Mouse (Mus musculus): ENCODE data around the gene Chac2.
"Not testable (repeated sequence)": the region's sequence is repeated elsewhere in the genome, so short reads cannot be mapped to it uniquely, and the experiment has no call there.

Gene Chac2

GRCm38 (mm10) chr11:30985877-30986624 is at the start of gene Chac2:
Gene Chac2 (minus strand): TSS chr11:30986350.
- peak; percentile 93 for DNase-seq

- DNase-seq = no peak
Measured at GRCm38 (mm10) chr11:31034958-31035357, 48.8 kb upstream of the Chac2 start.

- DNase-seq = not testable (repeated sequence)
Measured at GRCm38 (mm10) chr11:31017466-31017865, 31.3 kb upstream of the Chac2 start.

- not testable (repeated sequence) for DNase-seq
Measured at GRCm38 (mm10) chr11:31009668-31010067, 23.5 kb upstream of the Chac2 start.

GRCm38 (mm10) chr11:31001169-31001908 is 15.2 kb upstream of the Chac2 start:
- DNase-seq = no peak

DNA sequence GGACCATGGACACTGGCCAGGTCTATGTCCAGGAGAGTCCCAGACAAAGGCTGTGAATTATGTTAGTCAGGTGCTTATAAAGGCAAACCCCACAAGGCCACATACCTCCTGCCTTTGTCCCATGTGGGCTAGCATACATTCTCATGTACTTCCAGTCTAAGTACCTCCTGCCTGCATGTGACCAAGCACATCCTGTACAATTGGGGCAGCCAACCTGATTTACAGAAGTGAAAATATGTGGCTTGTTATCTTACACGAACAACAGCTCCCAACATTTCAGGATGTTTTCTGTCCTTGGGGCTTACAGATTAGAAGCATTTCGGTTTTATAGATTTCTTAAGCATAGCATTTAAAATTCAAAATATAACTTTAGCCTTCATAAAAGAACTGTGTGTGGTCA is 13.9 kb upstream of the Chac2 start:
- DNase-seq = no peak

DNA sequence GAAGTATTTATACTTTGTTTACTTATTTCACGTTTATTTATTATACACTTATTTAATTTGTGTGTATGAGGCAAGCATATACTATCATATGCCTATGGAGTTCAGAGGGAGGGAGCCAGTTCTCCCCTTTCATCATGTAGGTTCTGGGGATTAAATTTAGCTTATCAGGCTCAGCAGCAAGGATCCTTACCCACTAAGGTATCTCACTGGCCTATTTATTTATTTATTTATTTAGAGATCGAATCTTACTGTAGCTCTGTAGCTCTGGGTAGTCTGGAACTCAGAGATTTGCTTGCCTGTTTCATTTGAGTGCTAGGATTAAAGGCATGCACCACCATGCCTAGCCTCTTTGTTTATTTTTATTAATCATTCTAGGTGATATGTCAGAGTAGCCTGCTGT is 12.6 kb upstream of the Chac2 start:
- DNase-seq = no peak

DNA sequence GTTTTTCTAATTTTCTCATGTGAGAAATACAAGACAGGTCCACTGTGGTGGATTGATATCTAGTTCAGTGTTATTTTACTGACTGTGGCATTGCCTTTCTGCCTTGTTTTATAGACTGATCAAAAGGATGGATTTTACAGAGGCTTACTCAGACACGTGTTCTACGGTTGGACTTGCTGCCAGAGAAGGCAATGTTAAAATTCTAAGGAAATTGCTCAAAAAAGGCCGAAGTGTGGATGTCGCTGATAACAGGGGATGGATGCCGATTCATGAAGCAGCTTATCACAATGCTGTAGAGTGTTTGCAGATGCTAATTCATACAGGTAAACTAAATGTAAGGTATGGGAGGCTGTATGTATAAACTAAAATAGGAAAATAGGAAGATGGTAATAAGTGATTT is 12.0 kb upstream of the Chac2 start:
- DNase-seq = no peak

- no peak for DNase-seq
Measured at GRCm38 (mm10) chr11:30996670-30997069, 10.5 kb upstream of the Chac2 start.

DNA sequence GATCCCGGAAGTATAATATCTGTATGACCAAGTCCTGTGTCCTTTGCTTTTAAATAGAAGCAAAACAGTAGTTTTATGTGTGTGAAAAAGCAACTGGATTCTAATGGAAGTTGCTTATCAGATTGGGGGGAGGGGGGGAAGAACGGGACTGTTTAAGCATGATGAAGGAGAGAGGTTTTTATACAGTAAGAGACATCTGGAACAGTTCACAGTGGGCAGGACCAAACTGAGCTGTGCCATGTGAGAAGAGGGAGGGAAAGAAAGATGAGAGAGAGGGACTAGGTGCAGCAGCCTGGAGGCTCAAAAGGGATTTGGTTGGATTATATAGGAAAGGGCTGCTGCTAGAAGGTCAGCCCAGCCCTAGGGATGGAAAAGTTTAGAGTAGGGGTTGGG is 471 bp upstream of the Chac2 start:
- DNase-seq = no peak

DNA sequence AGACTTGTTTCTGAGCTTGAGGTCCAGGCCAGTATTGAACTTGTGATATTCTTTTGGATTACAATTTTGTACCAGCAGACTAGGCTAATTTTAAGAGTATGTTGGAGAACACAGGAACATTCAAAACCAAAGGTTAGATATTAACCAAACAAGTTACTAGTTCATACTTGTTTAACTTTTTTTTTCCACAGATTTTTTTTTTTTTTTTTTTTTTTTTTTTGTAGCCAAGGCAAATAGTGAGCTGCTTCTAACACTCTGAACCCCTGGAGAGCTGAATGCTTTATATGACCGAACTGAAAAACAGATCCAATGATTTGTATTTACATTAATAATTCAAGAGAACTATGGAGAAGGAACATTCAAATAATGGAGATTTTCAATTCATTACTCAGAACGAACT is 913 bp downstream of the Chac2 start:
- DNase-seq = no peak

DNA sequence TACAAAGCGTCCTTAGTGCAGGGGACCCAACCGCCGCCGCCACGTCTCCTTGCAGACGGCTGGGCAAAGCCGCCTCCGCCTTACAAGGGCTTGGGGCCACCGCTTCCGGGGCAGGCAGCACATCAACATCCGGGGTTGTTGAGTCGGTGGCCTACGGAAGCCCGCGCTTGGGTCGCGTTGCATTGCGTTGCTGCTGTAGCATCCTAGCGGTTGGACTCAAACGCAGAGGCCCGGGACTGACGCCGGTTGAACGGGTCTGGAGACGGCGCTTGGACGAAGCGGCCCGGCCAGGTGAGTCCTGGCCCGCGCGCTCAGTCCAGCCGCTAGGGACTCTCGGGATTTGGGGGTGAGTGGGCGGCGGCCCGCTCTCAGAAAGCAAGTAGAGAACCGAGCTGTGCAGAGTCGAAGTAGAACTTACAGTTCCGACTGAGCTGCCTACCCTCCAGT is 31.8 kb downstream of the Chac2 start, which contains the start of gene Erlec1:
TSS of gene Erlec1 (minus strand) at position 57 of the 447 bp plus-strand sequence.
- DNase-seq = peak; percentile 91

DNA sequence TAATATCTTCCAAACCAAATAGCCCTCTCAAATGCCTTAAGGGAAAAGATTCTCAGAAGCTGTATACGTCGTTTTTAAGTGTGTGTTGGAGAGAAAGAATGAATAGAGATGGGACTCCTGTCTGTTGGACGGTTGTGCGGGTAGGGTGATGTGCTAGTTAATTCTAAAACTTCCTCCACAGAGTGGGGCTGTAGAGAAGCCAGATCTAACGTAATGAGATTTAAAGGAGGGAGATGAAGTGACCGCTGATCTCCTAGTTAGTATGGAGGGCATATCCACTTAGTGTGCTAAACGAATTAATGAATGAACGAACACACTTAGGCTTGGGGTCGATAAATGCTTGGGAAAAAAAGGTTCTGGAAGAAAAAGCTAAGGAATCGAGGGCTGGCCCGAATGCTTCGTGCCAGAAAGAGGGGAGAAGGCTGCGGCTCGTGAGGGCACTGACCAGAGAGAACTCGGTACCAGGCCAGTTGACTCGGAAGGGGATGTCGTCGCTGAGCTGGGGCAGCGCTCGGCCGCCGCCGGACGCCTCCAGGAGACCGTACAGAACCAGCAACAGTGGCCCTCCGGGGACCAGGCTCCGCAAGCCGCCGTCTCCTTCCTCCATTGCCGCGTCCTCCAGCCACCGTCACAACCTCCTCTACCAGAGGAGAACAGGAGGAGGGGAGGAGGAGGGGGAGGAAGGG is 32.5 kb downstream of the Chac2 start:
- peak; percentile 42 for DNase-seq

- no peak for DNase-seq
Measured at GRCm38 (mm10) chr11:30952829-30953228, 33.3 kb downstream of the Chac2 start.

DNA sequence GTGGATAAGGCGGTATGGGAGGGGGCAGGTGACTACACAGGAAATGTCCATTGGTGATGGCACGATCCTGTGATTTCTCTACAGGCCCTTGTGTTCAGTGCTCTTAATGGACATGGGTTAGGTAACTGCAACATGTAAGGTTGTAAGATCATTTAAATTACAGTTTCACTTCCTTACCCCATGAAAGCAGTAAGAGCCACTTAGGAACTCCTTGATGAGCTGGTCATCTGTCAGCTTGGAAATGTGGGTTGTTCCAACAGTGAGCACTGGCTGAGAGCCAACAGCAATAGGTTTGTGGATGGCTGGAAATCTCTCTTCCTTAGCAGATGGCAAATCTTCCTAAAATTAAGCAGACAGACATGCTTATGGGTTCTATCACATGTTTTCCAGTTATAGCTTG is 42.6 kb downstream of the Chac2 start:
- no peak for DNase-seq

DNA sequence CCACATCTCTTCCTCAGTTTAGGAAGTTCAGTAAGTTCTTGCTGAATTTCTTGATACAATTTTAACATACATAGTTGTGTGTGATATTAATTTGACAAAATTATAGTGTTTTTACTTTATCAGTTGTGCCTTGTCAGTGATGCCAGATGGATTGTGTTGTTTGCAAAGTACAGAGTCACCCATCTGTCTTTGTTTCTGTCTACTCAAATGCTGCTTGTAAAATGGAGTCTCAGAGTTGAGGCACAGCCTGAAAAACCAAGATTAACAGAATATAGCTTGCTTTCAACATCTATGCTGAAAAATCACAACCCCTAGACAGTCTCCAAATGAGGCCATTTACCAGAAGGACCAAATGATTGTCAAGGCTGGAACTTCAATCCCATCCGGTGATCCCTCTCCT is 57.7 kb downstream of the Chac2 start:
- DNase-seq = no peak

DNA sequence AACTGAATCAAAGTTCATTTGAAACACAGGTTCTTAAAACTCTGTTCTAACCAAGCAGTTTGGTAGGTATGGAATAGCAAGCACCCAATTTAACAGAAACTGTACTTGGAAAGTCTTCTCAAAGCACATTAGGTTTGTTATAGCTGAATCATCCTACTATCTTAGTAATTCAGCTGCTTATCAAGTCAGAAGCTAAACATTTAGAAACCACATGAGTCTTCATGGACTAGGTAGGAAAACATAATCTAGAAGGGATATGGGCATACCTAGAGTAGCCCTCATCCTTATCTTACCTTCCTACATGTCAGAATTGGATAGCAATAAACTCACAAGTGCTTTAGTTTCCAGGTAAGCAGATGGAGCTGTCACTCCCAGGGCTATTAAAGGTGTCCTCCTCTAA is 58.1 kb downstream of the Chac2 start:
- no peak for DNase-seq

Data from lung, postnatal 10 days (tissue).